Mouse (Mus musculus): ENCODE results near the gene Irgq.

DNA sequence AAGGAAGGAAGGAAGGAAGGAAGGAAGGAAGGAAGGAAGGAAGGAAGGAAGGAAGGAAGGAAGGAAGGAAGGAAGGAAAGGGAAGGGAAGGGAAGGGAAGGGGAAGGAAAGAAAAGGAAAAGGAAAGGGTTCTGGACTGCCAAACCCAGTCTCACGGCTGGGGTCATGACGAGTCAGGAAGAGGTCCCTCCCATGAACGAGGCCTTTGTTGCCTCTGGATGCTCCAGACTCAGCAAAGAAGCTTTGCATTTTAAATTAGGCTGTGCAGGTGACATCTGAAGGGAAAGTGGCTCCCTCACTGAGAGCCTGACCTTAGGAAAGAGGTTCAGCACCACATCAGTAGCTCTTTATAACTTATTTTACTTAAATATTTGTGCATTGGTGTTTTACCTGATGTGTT lies 11.4 kb upstream of the Irgq start:
- TF ChIP-seq ETS1 (IDR thresholded peaks at IDR 0.05; ENCODE audit: low read depth, low read length) (no peak), CTCF (IDR thresholded peaks at IDR 0.05 in 2 of 3, conservative IDR thresholded peaks at IDR 0.05 in 1 of 3; ENCODE audit: control insufficient read depth in 1 of 3, insufficient read depth in 1 of 3, low read depth in 2 of 3, low read length in 3 of 3, poor library complexity in 1 of 3, severe bottlenecking in 1 of 3) (no peak)

Data from MEL (cell line).